Mouse (Mus musculus) thymus, postnatal 0 days (tissue): ENCODE measurements around the gene Hrc. TPM values are rescaled to one million over a fixed set of nuclear protein-coding genes. Genes with fewer than 3 reads are reported as not detected.
"Not testable (repeated sequence)": the region's sequence is repeated elsewhere in the genome, so short reads cannot be mapped to it uniquely, and the experiment has no call there.

ENCODE experiments used
- DNase-seq: peaks from one replicate; pipeline ENCODE4 v3.0.0-alpha.2; 2015; ENCODE audit warnings: low spot score
- polyA plus RNA-seq: library from polyadenylated mRNA; unstranded; fragments of >200 nt; fragmentation: Nextera tagmentation; extraction: Ambion mirVana; gene quantifications from 2 replicates; pipeline ENCODE4 v1.2.1, GENCODE M21; 2015

The Hrc gene
- polyA plus RNA-seq, 1 experiment from 2014 or later = 0.09 TPM

DNA sequence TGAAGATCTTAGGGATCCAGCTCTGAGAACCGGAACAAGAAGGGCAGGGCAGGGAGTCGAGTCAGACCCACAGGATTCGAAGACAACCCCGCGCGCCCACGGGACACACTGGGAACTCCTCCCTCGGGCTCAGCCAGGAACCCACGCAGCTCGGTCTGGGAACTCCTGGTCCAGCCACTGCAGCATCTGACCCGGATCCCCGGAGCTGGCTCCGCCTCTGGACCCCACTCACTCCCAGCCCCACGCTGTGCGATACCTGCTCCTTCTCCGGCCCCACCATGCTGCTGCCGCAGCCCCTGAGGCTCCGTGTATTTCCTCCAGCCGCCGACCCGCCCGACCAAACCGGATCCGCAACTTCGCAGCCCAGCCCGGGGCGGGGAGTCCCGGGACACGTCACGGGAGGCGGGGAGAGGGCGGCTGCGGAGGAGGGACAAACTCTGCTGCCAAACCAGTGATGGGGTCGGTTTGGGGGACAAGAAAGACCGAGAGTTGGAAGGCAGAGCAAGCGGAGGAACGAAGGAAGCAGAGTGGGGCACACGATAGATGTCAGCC, 1.6 kb upstream of the Hrc start, which contains the start of gene Trpm4:
Gene Trpm4 (minus strand): TSS at position 350 of the 552 bp plus-strand sequence.
- peak; percentile 84 for DNase-seq

DNA sequence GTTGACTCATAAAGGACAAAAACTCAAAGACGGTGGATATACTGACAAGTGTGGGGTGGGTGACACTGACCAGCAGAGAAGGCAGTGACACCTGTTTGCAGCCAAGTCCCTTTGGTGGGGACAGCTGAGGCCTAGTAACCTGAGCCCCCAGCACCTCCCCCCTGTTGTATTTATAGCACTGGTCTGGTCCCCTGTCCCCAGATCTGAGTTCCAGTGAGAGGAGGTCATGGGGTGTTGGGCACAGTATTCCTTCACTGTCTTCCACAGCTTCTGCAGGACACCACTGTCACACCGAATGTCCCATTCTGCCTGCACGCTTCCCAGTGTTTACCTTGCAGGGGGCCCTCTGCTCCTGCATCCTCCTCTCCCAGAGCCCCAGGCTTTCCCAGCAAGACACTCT, 485 bp upstream of the Hrc start:
- DNase-seq = no peak

GRCm38 (mm10) chr7:45336319-45336718, 1.2 kb downstream of the Hrc start:
- no peak for DNase-seq

GRCm38 (mm10) chr7:45337469-45337868, 2.4 kb downstream of the Hrc start:
- DNase-seq = no peak

- DNase-seq = peak; percentile 27
Measured at GRCm38 (mm10) chr7:45338161-45338911, 3.2 kb downstream of the Hrc start.

- no peak for DNase-seq
Measured at GRCm38 (mm10) chr7:45339410-45340065, 4.4 kb downstream of the Hrc start.

DNA sequence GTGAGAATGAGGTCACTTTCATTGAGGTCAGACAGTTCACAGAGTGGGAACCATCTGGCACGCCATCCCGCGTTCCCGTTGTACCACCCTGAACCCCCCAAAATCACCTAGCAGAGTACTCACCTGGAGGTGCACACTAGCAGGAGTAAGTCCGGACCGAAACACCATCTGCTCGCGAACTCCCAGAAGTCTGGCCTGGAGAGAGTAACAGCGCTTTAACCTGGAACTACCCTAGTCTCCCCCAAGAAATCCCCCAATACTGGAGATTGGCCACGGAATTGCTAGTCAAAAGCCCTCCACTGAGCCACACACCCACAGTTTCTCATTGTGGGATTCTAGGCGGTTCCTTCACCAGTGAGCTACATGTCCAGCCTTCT, 5.0 kb downstream of the Hrc start:
- DNase-seq = no peak

- DNase-seq = no peak
Measured at GRCm38 (mm10) chr7:45340669-45341068, 5.6 kb downstream of the Hrc start.

DNA sequence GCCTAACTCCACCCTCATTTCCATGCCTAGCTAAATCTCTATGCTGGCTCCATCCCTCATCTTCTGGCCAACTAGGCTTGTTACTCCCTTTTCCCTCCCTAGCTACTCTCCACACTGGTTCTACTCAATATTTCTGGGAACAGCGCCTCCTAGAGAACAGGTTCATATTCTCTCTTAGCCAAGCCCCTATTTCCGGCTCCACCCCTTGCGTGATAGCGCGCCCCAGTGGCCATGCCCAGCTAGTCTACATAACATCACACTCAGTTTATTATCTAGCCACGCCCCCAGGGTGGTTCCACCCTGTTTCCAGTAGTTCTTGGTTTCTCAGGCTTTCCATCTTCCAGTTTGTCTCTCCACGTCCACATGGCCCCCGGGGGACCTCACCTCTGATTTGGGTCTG, 6.2 kb downstream of the Hrc start:
- peak; percentile 86 for DNase-seq

DNA sequence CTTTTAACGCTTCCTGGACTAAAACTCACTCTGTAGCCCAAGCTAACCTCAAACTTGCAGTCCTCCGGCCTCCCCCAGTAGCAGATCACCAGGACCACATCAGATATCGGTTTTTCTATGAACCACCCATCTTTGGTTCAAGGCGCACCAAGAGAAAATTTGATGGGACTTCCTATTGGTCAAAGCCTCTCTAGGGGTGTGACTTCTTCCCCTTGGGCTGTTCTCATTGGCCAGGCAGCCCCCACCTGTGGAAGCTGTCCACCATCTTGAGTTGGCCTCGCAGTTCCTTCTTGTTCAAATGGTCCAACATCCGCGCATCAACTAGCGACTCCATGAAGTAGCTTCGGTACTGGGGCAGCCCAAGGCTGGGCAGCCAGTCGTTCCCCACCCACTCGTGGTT, 7.0 kb downstream of the Hrc start:
- DNase-seq = no peak

GRCm38 (mm10) chr7:45343543-45343942, 8.5 kb downstream of the Hrc start:
- peak; percentile 28 for DNase-seq

DNA sequence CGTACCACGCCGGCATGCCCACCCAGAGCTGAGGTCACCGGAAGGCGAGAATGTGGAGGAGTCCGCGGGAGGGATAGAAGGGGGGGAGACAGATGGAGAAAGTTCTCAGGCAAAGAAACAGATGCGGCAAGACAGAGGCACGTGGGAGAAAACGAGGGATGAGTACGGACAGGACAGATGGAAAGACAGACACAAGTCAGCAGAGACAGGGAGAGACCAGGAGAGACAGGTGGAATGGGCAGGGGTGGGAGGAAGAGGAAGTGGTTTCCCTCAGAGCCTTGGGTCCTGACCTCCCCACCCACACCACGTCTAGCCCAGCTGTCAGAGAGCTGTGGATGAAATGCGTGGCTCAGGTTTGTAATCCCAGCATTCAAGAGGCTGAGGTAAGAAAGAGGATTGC, 11.8 kb downstream of the Hrc start:
- no peak for DNase-seq

DNA sequence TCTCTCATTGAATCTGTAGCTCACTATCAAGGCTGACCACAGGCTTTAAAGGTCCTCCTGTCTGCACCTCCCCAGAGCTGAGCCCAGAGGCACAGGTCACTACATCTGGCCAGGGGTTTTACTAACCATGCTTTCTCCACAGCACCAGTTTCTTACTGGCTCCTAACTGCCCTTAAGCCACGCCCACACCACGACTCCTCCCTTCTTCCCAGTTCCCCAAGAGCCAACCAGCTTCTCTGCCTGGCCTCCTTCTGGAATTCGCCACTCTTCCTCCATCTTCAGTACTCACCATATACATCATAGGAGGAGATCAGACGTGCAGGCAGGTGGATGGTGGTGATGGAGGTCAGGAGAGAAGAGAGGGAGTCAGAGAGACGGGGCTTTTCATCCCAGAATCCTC, 18.0 kb downstream of the Hrc start:
- DNase-seq = no peak

DNA sequence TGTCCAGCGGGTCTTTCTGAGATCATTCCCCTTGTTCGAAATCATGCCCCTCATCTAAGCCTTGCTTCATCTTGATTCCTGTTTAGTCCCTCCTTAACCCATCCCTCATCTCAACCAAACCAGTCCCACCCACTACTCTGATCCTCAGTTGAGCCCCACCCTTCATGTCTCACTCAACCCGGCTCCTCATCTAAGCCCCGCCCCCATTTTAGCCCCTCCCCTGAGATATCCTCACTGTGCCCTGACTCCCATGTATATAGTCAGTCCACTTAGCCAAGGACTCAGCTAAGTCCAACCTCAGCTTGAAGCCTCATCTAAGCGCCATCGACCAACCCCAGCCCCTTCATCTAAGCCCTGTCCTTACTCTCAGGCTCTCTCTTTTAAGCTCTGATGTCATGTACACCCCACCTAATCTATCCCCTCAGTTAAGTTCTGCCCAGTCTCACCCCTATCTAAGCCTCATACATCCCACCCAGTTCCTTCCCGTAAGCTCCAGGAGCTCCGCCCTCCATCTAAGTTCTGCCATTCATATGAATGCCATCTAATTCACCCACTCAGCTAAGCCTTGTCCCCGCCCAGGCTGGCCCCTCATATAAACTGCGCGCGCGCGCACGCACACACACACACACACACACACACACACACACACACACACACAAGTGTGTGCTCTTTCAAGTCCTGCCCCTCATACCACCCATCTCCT, 20.4 kb downstream of the Hrc start:
- DNase-seq = no peak

- DNase-seq = no peak
Measured at GRCm38 (mm10) chr7:45356087-45356486, 21.0 kb downstream of the Hrc start.

- DNase-seq = not testable (repeated sequence)
Measured at GRCm38 (mm10) chr7:45359081-45359480, 24.0 kb downstream of the Hrc start.

GRCm38 (mm10) chr7:45360404-45361125, 25.5 kb downstream of the Hrc start:
- DNase-seq = no peak

DNA sequence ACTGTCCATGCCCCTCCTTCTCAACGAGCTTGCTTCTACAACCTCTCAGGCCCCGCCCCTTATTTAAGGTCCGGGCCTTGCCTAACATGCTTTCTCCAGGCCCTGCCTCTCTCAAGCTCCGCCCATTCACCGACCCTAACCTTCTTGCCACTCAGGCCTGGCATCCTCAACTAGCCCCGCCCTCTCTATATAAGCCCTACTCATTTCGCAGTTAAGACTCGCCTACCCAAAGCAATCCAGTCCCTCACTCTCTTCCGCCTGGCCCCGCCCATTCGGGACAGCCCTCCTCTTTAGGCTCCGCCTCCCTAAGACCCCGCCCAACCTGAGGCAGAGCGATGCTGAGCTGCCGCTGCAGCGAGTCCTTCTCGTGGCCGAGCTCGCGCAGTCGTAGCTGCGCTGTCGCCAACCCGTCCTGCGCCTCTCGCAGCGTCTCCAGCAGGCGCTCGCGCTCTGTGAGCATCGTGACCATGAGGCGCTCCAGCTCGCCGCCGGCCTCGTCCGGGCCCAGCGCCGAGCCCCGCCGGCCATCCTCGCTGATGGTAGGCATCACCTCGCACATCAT, 26.2 kb downstream of the Hrc start:
- DNase-seq = peak; percentile 74

GRCm38 (mm10) chr7:45362801-45363200, 27.7 kb downstream of the Hrc start:
- DNase-seq = peak; percentile 65

- no peak for DNase-seq
Measured at GRCm38 (mm10) chr7:45363983-45364382, 28.9 kb downstream of the Hrc start.
